Mouse (Mus musculus) intestine, embryonic 16.5 days (tissue): ENCODE data around the gene Slc12a9. TPM values are rescaled to one million over a fixed set of nuclear protein-coding genes. Genes with fewer than 3 reads are reported as not detected.

Experiments
- microRNA-seq: library from miRNA; unstranded; fragments of <30 nt; microRNA quantifications from one replicate; pipeline ENCODE4, GENCODE M21; 2016
- polyA plus RNA-seq: library from polyadenylated mRNA; unstranded; fragments of >200 nt; fragmentation: Nextera tagmentation; extraction: Ambion mirVana; gene quantifications from 2 replicates; pipeline ENCODE4 v1.2.1, GENCODE M21; 2015

Gene Slc12a9
- polyA plus RNA-seq, 1 experiment from 2014 or later = 14.7 TPM

Small RNA genes lying within 50 kb of the gene (microRNA-seq; reads per million reads assigned to microRNA genes)
- 0.68 reads per million for gene Mir7036
- gene Mir8116 = not detected

Other genes with a start within 250 kb of the Slc12a9 start
- 5.5 and 6.5 TPM in 2 replicates for gene Trim56, start 217.4 kb downstream of the Slc12a9 start, polyA plus RNA-seq
- gene Muc3, start 184.3 kb downstream of the Slc12a9 start, polyA plus RNA-seq = 5.6 and 6.1 TPM in 2 replicates
- gene Muc3a, start 121.2 kb downstream of the Slc12a9 start, polyA plus RNA-seq = 25.3 and 31.7 TPM in 2 replicates
- gene Ache, start 46.1 kb downstream of the Slc12a9 start, polyA plus RNA-seq = 9.0 and 9.3 TPM in 2 replicates
- 9.5 and 10.7 TPM in 2 replicates for gene Ufsp1, start 39.0 kb downstream of the Slc12a9 start, polyA plus RNA-seq
- 106 and 113 TPM in 2 replicates for gene Srrt, start 25.9 kb downstream of the Slc12a9 start, polyA plus RNA-seq
- 61.2 and 68.0 TPM in 2 replicates for gene Trip6, start 19.2 kb downstream of the Slc12a9 start, polyA plus RNA-seq
- gene Ephb4, start 16.5 kb upstream of the Slc12a9 start, polyA plus RNA-seq = 29.9 and 31.2 TPM in 2 replicates
- 0.89 and 0.92 TPM in 2 replicates for gene Zan, start 143.5 kb upstream of the Slc12a9 start, polyA plus RNA-seq
- 58.6 and 62.1 TPM in 2 replicates for gene Pop7, start 168.9 kb upstream of the Slc12a9 start, polyA plus RNA-seq
- 7.4 and 7.8 TPM in 2 replicates for gene Gigyf1, start 185.0 kb upstream of the Slc12a9 start, polyA plus RNA-seq
- gene Epo, start 199.6 kb upstream of the Slc12a9 start, polyA plus RNA-seq = 0.20 and 0.40 TPM in 2 replicates
- gene Gnb2, start 199.9 kb upstream of the Slc12a9 start, polyA plus RNA-seq = 354 and 363 TPM in 2 replicates
- 4.4 TPM in 2 replicates for gene Actl6b, start 219.9 kb upstream of the Slc12a9 start, polyA plus RNA-seq
- gene Tfr2, start 236.2 kb upstream of the Slc12a9 start, polyA plus RNA-seq = 1.1 and 1.3 TPM in 2 replicates